Mouse (Mus musculus) hindbrain, postnatal 0 days (tissue): ENCODE results near the gene Zfp385b. TPM values are rescaled to one million over a fixed set of nuclear protein-coding genes. Genes with fewer than 3 reads are reported as not detected.
A peak's percentile ranks its signal among the peaks of the same experiment; 100 is the strongest.

ENCODE experiments used
- ATAC-seq: fragments of 200-750 bp; cut with Nextera tagmentation; 2 replicates; pipeline ENCODE4 v1.8.0; 2017; ENCODE audit warnings: mild to moderate bottlenecking, moderate TSS enrichment, moderate library complexity
- DNase-seq: peaks from one replicate; pipeline ENCODE4 v3.0.0-alpha.2; 2015; ENCODE audit warnings: low spot score
- H3K27ac ChIP-seq: fragments of 300-500 bp; sonication (generic); 2 replicates; pipeline ENCODE4 v1.5.1; 2014; ENCODE audit warnings: mild to moderate bottlenecking
- H3K27me3 ChIP-seq: fragments of 300-500 bp; sonication (generic); 2 replicates; pipeline ENCODE4 v1.6.1; 2014; ENCODE audit warnings: low read length, mixed read lengths; ENCODE audit not compliant: insufficient read depth
- H3K36me3 ChIP-seq: fragments of 300-500 bp; sonication (generic); 2 replicates; pipeline ENCODE4 v1.6.1; 2014; ENCODE audit warnings: low read length, mixed read lengths; ENCODE audit not compliant: insufficient read depth
- H3K4me1 ChIP-seq: fragments of 300-500 bp; sonication (generic); 2 replicates; pipeline ENCODE4 v1.6.1; 2014; ENCODE audit warnings: antibody characterized with exemption, low read length, mixed read lengths; ENCODE audit not compliant: insufficient read depth
- H3K4me2 ChIP-seq: fragments of 300-500 bp; sonication (generic); 2 replicates; pipeline ENCODE4 v1.6.1; 2014; ENCODE audit warnings: low read depth, mild to moderate bottlenecking, low read length, moderate library complexity, mixed read lengths
- H3K4me3 ChIP-seq: fragments of 300-500 bp; sonication (generic); 2 replicates; pipeline ENCODE4 v1.5.1; 2014; ENCODE audit warnings: low read length
- H3K9ac ChIP-seq: fragments of 300-500 bp; sonication (generic); replicated peaks from 2 replicates; pipeline ENCODE4 v1.6.1; 2014; ENCODE audit warnings: mild to moderate bottlenecking, low read length, moderate library complexity, mixed read lengths
- H3K9me3 ChIP-seq: fragments of 300-500 bp; sonication (generic); 2 replicates; pipeline ENCODE4 v1.6.1; 2016; ENCODE audit warnings: low read length, mixed read lengths
- CTCF ChIP-seq: IDR thresholded peaks from 2 replicates; pipeline ENCODE4 v1.5.1; 2016; ENCODE audit warnings: antibody characterized with exemption, control low read depth, low read depth
- WGBS: fragments of 180-500 bp; shearing (Covaris S2); extraction: QIAGEN DNeasy Blood & Tissue Kit; methylation state at CpG from one replicate; pipeline ENCODE4 v1.1.7; 2014; 5-methylcytosine and 5-hydroxymethylcytosine counted together
- polyA plus RNA-seq: library from polyadenylated mRNA; unstranded; fragments of >200 nt; fragmentation: Nextera tagmentation; extraction: Ambion mirVana; gene quantifications from 2 replicates; pipeline ENCODE4 v1.2.1, GENCODE M21; 2015
- total RNA-seq: library from RNA; depleted of rRNA; stranded (reverse); fragments of >200 nt; gene quantifications from 2 replicates; pipeline ENCODE4 v1.2.3, GENCODE M21; 2014

Zfp385b gene
- total and polyA plus RNA-seq, 2 experiments from 2014 or later, result 15.5 to 23.4 TPM

GRCm38 (mm10) chr2:77795859-77796552 lies 23.4 kb downstream of the Zfp385b start:
- Histone ChIP-seq H3K4me1 (no peaks in the 10 kb centered on the region), H3K4me2 (no peak overlapping the region), H3K36me3 (no peaks in the 10 kb centered on the region), H3K27ac (no peak overlapping the region), H3K4me3 (no peak overlapping the region), H3K9ac (no peak overlapping the region), H3K9me3 (no peaks in the 10 kb centered on the region), H3K27me3 (no peaks in the 10 kb centered on the region)
- peak; percentile 63 for DNase-seq
- peak; percentile 71; the same call in 1 of the 2 replicates for ATAC-seq
- TF ChIP-seq CTCF, result peak; percentile 72
- WGBS, result 71% methylated on average over 8 of the region's 8 CpGs

- DNase-seq (no peak), ATAC-seq (no peak)
- Histone ChIP-seq H3K4me3 (no peak overlapping the region), H3K36me3 (no peaks in the 10 kb centered on the region), H3K9ac (no peak overlapping the region), H3K27ac (no peak overlapping the region), H3K9me3 (no peaks in the 10 kb centered on the region), H3K4me1 (no peaks in the 10 kb centered on the region), H3K27me3 (no peaks in the 10 kb centered on the region), H3K4me2 (no peak overlapping the region)
- no peak for TF ChIP-seq CTCF
- WGBS, result 71% methylated on average over 4 of the region's 4 CpGs
These were observed 28.6 kb downstream of the Zfp385b start for GRCm38 (mm10) chr2:77790846-77791245.

GRCm38 (mm10) chr2:77790295-77790694 lies 29.1 kb downstream of the Zfp385b start:
- no peak overlapping the region for H3K9ac ChIP-seq

GRCm38 (mm10) chr2:77781390-77781789 lies 38.0 kb downstream of the Zfp385b start:
- ATAC-seq (no peak), DNase-seq (peak; percentile 45)
- 59% methylated on average over 7 of the region's 7 CpGs for WGBS
- H3K27ac ChIP-seq, result no peak overlapping the region
- no peaks in the 10 kb centered on the region for H3K27me3 ChIP-seq
- H3K36me3 ChIP-seq, result no peaks in the 10 kb centered on the region
- no peak overlapping the region for H3K4me3 ChIP-seq
- TF ChIP-seq CTCF, result no peak
- no peak overlapping the region for H3K9ac ChIP-seq
- no peak overlapping the region for H3K4me2 ChIP-seq
- H3K9me3 ChIP-seq, result no peaks in the 10 kb centered on the region
- H3K4me1 ChIP-seq, result no peaks in the 10 kb centered on the region

More at GRCm38 (mm10) chr2:77790295-77790694, 29.1 kb downstream of the Zfp385b start:
- 61% methylated on average over 9 of the region's 9 CpGs for WGBS
- no peak overlapping the region for H3K27ac ChIP-seq
- TF ChIP-seq CTCF, result no peak
- peak; percentile 26 for DNase-seq
- H3K4me1 ChIP-seq, result no peaks in the 10 kb centered on the region
- no peaks in the 10 kb centered on the region for H3K27me3 ChIP-seq
- no peak for ATAC-seq
- H3K4me2 ChIP-seq, result no peak overlapping the region
- H3K4me3 ChIP-seq, result no peak overlapping the region
- no peaks in the 10 kb centered on the region for H3K36me3 ChIP-seq
- no peaks in the 10 kb centered on the region for H3K9me3 ChIP-seq

GRCm38 (mm10) chr2:77777781-77778180 lies 41.7 kb downstream of the Zfp385b start:
- Histone ChIP-seq H3K9ac (no peak overlapping the region), H3K4me2 (no peak overlapping the region), H3K36me3 (no peaks in the 10 kb centered on the region), H3K9me3 (no peaks in the 10 kb centered on the region), H3K4me1 (no peaks in the 10 kb centered on the region), H3K27ac (no peak overlapping the region), H3K4me3 (no peak overlapping the region), H3K27me3 (no peaks in the 10 kb centered on the region)
- 38% methylated on average over 6 of the region's 6 CpGs for WGBS
- no peak for ATAC-seq
- no peak for DNase-seq
- TF ChIP-seq CTCF, result no peak

- no peak for TF ChIP-seq CTCF
- no peak overlapping the region for H3K9ac ChIP-seq
- no peaks in the 10 kb centered on the region for H3K27me3 ChIP-seq
- no peak overlapping the region for H3K27ac ChIP-seq
- H3K4me2 ChIP-seq, result no peak overlapping the region
- ATAC-seq (no peak), DNase-seq (no peak)
- no peak overlapping the region for H3K4me3 ChIP-seq
- no peaks in the 10 kb centered on the region for H3K4me1 ChIP-seq
- WGBS, result 64% methylated on average over 10 of the region's 10 CpGs
- no peaks in the 10 kb centered on the region for H3K36me3 ChIP-seq
- H3K9me3 ChIP-seq, result no peaks in the 10 kb centered on the region
These were observed 42.3 kb downstream of the Zfp385b start for GRCm38 (mm10) chr2:77777047-77777686.
